Mouse (Mus musculus) gastrocnemius, postnatal 36 days (tissue): ENCODE measurements at regions not wholly inside any gene's neighbourhood (a gene's known extent, or its start where the extent isn't known, plus 50 kb on each side); places are given as distances from the start of the nearest gene placed in this dataset.
"Not testable (repeated sequence)": the region's sequence is repeated elsewhere in the genome, so short reads cannot be mapped to it uniquely, and the experiment has no call there.

Experiments
- DNase-seq, 2 experiments: peaks; one replicate each; pipeline ENCODE4 v3.0.0; 2022
- intact Hi-C: fragments of 180-260 bp; cut with DNase I; formaldehyde crosslinking; loops from one replicate; pipeline ENCODE4 v1.15.1; 2025

- intact Hi-C loops, result no loop called here
Observed at GRCm38 (mm10) chr10:69034390-69035120, 116.7 kb upstream of the Rhobtb1 start.

GRCm38 (mm10) chr10:69035536-69035935 lies 115.7 kb upstream of the Rhobtb1 start:
- intact Hi-C loops, DNase-seq: not testable (repeated sequence)

More at GRCm38 (mm10) chr10:69034390-69035120, 116.7 kb upstream of the Rhobtb1 start:
- no peak for DNase-seq

DNA sequence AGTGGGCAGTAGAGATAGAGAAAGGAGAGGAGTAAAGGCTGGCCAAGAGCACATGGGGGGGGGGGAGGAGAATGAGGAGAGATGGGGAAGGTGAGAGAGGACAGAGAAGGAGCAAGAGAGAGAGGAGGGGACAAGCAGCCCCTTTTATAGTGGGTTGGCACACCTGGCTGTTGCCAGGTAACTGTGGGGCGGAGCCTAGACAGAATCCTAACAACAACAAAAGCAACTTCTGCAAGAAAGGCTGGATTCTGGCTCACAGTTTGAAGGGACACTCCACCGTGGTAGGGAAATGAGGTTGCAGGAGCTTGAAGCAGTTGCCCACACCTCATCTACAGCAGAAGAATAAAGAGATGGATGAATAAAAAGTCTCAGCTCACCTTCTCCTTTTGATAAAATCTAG lies 115.1 kb upstream of the Rhobtb1 start:
- intact Hi-C loops, result no loop called here
- DNase-seq, result no peak

DNA sequence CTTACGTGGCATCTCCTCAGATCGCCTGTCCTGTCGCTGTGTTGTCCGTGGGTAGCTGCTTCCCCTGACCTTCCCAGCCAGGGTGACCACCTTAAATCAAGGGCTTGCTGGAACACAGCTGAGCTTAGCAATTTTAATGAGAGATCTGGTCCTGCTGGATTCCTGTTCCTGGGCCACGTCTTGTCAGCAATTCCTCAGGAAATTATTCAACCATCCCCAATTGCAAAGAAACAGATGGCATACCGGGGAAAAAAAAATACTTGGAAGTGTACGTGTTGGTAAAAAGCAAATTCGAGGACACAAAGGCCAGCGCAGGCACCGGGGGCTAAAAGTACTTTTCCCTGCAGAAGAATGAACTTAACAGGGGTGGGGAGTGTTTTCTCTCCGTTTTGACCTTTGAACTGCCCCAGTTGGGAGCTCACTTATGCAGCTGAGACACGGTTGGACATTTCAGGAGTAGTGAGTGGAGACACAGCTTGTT lies 107.0 kb upstream of the Rhobtb1 start:
- DNase-seq, result no peak
- intact Hi-C loops, result no loop called here

- intact Hi-C loops, result no loop called here
Observed at GRCm38 (mm10) chr10:69045275-69045674, 106.0 kb upstream of the Rhobtb1 start.

GRCm38 (mm10) chr10:69046008-69046555 lies 105.2 kb upstream of the Rhobtb1 start:
- no peak for DNase-seq
- intact Hi-C loops, result no loop called here

More at GRCm38 (mm10) chr10:69045275-69045674, 106.0 kb upstream of the Rhobtb1 start:
- DNase-seq, result no peak

- intact Hi-C loops, result no loop called here
- DNase-seq, result no peak
Observed at GRCm38 (mm10) chr10:69078008-69078407, 73.2 kb upstream of the Rhobtb1 start.

DNA sequence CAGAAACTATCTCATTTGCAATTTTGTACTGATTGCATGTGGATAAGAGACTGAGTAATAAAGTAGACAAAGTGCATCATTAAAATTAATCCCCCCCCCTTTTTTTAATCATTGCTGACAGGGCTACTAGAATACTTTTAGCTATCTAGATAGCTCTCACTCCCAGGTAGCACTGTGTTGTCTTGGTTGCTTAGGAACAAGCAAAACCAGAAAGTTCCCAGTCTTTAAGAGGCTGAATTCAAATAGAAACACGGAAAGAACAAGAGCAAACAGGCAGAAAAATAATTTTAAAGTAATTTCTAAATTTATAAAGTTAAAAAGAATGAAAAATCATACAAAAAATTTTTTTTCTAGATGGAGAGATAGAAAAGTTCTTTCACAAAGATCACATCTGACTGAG lies 65.0 kb upstream of the Rhobtb1 start:
- DNase-seq, result no peak
- intact Hi-C loops, result no loop called here

- intact Hi-C loops, result no loop called here
- no peak for DNase-seq
Observed at GRCm38 (mm10) chr10:69091872-69092271, 59.4 kb upstream of the Rhobtb1 start.

- DNase-seq, result no peak
- intact Hi-C loops, result no loop called here
Observed at GRCm38 (mm10) chr10:69100021-69100420, 51.2 kb upstream of the Rhobtb1 start.

DNA sequence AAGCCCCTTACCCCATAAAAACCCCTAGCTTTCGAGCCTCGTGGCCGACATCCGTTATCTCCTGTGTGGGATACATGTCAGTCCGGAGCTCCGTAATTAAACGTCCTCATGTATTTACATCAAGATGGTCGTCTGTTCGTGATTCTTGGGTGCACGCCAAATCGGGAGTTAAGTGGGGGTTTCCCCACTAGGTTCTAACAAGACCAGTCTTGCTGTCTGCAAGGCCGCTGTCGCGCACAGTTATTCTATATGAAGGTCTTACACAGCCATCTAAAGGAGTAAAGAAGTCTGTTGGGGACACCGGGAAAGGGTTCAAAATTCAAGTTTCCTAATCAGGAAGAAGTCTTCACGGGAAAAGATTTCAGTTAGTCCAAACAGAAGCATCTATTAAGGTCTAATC lies 50.5 kb upstream of the Rhobtb1 start:
- intact Hi-C loops, DNase-seq: not testable (repeated sequence)
